Mouse (Mus musculus) heart, postnatal 36 days (tissue): ENCODE results near the gene Golph3. TPM values are rescaled to one million over a fixed set of nuclear protein-coding genes. Genes with fewer than 3 reads are reported as not detected.
"Not testable (repeated sequence)": the region's sequence is repeated elsewhere in the genome, so short reads cannot be mapped to it uniquely, and the experiment has no call there.

Source experiments
- DNase-seq, 2 experiments: peaks; one replicate each; pipeline ENCODE4 v3.0.0; 2021 to 2022
- intact Hi-C: fragments of 180-260 bp; cut with DNase I; formaldehyde crosslinking; loops from one replicate; pipeline ENCODE4 v1.15.1; 2025
- total RNA-seq, 2 experiments: library from RNA; stranded (reverse); gene quantifications; 2 replicates each; pipeline ENCODE4 v1.2.3; 2021

The Golph3 gene
- total RNA-seq, 2 experiments from 2014 or later, result 81.7 to 83.7 TPM

DNA sequence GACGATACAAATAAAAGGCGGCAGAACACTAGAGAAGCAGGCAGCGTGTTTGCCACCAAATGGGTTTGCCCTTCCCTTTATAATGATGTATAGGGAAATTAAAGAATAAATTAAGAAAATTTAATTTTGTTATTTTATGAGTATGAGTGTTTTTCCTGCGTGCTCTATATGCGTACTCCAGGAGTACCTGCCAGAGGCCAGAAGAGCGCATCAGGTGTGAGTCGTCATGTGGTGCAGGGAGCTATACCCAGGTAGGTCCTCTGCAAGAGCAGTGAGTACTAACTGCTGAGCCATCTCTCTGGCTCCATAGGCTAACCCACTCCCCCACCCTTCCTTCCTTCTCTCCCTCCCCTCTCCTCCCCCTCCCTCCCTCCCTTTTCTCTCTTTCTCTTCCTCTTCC, 30.2 kb downstream of the Golph3 start:
- no peak for DNase-seq
- intact Hi-C loops, result no loop called here

GRCm38 (mm10) chr15:12354281-12354810, 33.1 kb downstream of the Golph3 start:
- no peak for DNase-seq
- intact Hi-C loops, result no loop called here

DNA sequence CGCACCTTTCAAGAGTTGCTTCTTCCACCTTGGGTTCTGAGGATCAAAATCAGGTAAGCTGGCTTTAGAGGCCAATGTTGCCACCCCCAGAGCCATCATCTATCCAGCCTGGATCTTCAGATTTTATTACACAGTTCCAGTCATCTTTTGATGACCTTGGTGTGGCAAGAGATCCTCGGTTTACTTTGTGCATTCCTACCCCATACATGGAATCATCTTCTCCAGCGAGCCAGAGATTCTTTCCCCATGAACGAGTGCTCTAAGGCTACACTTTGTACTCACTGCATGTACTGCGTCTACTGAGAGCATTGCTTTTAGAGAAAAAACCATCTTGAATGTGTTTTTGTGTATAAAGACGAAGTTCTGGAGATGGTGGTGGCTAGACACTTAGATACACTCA, 34.0 kb downstream of the Golph3 start:
- no peak for DNase-seq
- intact Hi-C loops, result no loop called here

GRCm38 (mm10) chr15:12355907-12356306, 34.7 kb downstream of the Golph3 start:
- intact Hi-C loops, result no loop called here
- no peak for DNase-seq

DNA sequence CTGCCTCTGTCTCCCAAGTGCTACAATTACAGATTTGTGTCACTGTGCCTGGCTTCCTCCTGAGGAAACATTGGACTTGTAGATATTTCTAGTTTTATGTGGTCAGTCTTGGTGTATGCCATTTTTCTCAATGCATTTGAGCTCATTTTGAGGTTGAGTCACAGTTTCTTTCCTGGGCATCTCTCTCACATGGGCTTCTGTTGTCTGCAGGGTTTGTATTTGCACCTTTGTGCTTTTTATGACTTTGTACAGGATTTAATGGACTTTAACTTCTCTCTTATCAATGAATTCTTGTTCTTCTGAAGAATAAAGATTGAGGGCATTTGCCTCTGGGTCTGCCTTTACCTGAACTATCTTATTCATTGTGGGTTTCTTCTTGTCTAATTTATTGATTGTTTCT, 36.2 kb downstream of the Golph3 start:
- intact Hi-C loops, result no loop called here
- DNase-seq, result no peak

GRCm38 (mm10) chr15:12358384-12358783, 37.1 kb downstream of the Golph3 start:
- DNase-seq, result no peak
- intact Hi-C loops, result no loop called here

DNA sequence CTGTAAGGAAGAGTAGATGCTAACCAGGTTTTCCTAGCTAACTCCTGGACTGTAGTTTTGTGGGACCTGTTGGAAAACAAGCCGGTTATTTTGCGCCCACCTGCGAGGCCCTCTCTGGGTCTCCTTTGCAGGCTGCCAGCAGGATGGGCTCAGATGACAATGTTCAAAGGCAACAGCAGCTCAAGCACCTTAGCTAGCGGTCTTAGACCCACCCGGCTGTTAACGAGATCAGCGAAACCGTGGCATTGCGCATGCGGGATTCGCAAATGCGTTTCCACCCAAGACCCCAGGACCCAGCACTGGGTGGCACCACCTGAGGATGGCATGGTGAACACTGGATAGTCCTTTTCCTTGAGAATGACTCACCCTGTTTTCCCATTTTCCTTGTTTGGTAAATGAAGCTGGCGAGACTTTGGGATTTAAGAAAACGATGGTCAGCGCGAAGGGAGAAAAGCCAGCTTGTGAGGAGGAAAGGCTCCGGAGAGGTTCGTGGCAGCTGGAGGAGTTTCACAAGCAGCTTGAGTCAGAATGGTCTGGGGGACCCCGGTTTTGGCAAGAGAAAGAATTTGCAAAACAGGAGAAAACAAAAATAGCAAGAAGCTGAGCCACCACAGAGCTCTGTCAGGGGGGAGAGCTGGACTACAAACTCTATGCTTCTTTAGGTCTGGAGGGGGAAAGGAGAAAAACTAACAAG, 39.4 kb downstream of the Golph3 start:
- no peak for DNase-seq
- intact Hi-C loops, result no loop called here

DNA sequence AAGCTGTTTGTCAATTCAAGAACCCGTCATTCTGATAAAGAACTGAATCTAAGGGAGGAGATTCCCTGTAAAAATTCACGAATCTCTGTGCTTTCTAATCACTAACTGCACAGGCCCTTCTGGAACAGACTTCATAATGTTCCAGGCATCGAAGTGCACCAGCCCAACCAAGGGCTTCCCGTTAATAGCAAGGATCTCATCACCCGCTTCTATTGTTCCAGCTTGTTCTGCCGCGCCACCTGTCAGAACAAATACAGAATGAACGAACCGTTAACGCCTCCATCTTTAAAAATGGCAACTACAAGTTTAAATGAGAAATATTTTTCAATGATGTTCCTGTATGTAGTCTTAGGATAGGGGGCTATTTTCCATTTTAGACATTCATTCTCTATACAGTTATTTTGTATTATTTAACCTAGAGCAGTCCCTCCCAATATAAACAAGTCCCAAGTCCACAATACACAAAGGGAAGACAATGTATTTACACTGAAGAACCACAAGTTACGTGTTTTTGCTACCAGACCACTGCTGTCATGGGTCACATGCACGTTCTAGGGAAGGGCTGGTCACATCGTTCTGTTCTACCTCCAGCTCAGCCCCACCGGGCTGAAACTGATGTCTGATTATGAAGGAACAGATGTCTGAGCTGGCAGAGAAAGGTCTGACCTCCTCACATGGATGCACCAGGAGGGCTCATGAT, 40.9 kb downstream of the Golph3 start:
- intact Hi-C loops, result no loop called here
- DNase-seq, result no peak

DNA sequence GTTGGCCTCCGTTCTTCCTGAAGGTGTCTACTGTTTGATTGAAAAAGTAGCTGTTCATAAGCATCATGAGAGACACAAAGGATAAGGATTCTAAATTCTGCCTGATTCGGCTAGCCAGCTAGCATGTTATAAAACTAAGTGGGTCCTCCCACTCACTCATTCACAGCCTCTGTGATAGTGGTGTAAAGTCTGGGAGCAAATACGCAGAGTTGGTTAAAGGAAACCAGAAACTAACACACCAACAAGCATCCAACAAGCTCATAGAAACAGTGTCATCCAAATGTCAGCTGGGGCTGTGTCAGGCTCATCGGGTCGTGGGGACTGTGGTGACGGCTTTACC, 41.4 kb downstream of the Golph3 start:
- no peak for DNase-seq
- intact Hi-C loops, result no loop called here

GRCm38 (mm10) chr15:12364096-12364495, 42.8 kb downstream of the Golph3 start:
- intact Hi-C loops, result no loop called here
- no peak for DNase-seq

DNA sequence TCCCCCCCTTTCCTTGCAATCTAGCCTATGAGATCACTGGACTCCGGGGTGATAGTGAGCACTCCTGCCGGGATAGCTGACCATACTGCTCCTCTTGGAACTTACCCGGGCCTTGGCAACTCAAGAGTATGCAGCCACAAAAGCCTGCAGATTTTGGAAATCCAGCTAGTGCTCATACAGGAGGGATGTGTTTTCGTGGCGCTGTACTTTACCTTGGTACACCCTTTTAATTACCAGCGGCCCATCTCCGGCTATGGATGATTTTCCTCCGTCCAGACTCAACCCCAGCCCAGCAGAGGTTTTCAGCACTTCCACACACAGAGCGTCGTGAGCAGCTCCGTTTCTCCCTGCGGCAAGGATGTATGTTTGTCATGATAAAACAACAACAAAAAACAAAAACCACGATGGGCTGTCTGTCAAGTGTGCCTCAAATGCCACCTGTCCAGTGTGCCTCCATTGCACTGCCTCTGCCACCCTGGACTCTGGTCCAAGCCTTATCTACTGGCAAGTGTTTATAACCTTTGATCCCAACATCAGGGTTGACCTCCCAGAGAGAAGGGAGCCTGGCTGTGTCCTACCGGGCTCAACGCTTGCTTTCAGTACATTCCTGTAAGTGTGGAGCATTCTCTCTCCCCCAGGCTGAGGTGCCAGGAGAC, 44.3 kb downstream of the Golph3 start:
- intact Hi-C loops, result no loop called here
- DNase-seq, result no peak

GRCm38 (mm10) chr15:12366072-12366469, 44.8 kb downstream of the Golph3 start:
- no peak for DNase-seq

GRCm38 (mm10) chr15:12366580-12367305, 45.5 kb downstream of the Golph3 start:
- intact Hi-C loops, result not testable (repeated sequence)

More at GRCm38 (mm10) chr15:12366072-12366469, 44.8 kb downstream of the Golph3 start:
- intact Hi-C loops, result no loop called here

GRCm38 (mm10) chr15:12367306-12368080, 46.2 kb downstream of the Golph3 start:
- DNase-seq, result peak; percentile 45 to 49
- intact Hi-C loops, result no loop called here

More at GRCm38 (mm10) chr15:12366580-12367305, 45.5 kb downstream of the Golph3 start:
- DNase-seq, result not testable (repeated sequence)

DNA sequence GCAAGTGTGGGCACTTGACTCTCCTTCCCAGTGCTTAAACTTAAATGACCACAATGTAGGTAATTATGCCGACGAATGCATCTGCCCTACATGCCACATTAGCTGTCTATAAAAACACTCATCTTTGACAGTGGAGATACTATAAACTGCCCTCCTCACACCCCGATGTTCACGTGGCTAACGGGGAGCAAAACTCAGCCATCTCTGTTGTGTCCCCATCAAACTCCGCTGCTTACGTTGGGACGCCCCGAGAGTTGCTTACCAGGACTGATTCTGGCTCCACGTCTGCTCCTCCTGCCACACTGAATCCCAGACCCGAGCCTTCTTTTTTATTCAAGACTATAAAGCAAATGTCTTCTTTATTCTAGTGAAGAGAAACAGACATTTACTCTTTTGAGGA, 47.1 kb downstream of the Golph3 start:
- no peak for DNase-seq
- intact Hi-C loops, result no loop called here

DNA sequence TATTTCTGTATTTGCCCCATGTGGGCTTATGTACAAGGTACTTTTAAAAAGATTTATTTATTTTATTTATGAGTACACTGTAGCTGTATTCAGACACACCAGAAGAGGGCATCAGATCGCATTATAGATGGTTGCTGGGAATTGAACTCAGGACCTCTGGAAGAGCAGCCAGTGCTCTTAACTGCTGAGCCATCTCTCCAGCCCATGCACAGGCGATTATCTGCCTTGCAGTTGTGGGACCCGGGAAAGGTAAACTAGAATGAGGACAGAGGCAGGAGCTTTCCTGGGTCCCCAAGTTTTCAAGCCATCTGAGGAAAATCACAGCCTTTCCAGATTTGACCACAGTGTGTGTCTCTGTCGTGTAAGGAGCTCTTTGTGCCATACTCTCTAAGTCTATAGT, 47.6 kb downstream of the Golph3 start:
- intact Hi-C loops, result no loop called here
- DNase-seq, result no peak

DNA sequence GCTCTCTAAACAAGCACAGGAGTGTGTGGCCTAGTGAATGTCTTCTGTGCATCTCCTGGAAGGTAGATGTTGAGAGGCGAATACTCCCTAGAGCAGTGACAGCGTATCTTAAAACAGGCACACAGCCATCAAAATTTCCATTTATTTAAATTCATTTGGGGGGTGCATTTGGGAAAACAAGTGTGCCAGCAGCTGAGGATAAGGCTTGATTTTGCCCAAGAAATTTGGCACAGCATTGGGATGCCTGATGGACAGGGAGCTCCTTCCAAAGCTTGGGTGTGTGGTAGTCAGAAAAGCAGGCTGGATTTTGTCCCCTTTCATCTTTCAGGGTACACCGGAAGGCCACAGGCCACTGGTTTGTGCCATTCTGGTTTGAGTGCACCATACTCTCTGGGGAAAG, 48.8 kb downstream of the Golph3 start:
- no peak for DNase-seq
- intact Hi-C loops, result loop anchor here (1.0 to 5.0 kb wide), 3 partner anchors 173 to 424 kb away; partner anchors contain the start of gene Pdzd2

GRCm38 (mm10) chr15:12371183-12371582, 49.9 kb downstream of the Golph3 start:
- peak; percentile 67 to 73 for DNase-seq
- intact Hi-C loops, result loop anchor here (1.0 to 5.0 kb wide), 3 partner anchors 174 to 366 kb away; partner anchors contain the start of gene Pdzd2

DNA sequence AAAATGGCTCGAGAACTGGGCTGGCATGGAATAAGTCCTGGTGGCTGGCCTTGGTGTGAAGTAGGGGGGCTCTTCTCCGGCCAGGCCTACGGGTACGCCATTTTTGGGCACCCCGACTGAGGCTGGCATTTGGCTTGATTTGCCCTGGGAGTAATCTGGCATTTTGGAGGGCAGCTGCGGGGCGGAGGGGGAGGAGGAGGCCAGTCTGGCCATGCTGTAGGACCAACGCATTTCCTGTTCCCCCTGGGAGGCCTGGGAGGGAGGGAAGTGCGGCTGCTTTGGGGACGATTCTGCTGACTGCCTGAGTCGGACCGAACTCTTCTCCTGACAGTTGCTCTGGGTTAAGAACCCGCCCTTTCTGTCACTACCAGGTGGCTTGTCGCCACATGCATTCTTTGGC, 52.2 kb downstream of the Golph3 start:
- DNase-seq, result no peak
- intact Hi-C loops, result loop anchor here (5.0 kb wide), 2 partner anchors 176 to 364 kb away; partner anchors contain the start of gene Pdzd2

DNA sequence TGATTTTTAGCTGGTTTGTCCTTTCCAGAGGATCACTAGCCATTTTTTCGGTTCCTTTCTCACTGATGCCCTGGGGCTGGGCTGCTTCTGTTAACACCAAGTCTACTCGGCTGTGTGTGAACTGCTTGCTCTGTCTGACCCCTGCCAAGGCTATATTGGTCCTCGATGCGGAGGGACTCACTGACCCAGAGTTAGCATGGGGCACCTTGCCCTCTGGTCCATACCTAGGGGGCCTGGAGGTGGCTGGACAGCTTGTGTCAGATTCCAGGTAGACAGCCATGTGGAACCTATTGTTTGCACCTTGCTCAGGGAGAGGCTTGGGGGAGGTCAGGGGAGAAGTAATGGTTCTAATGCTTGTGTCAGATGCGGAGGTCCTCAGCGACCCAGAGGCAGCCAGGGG, 52.7 kb downstream of the Golph3 start:
- intact Hi-C loops, result loop anchor here (5.0 kb wide), 2 partner anchors 177 to 363 kb away; partner anchors contain the start of gene Pdzd2
- no peak for DNase-seq
